Mouse (Mus musculus): Measurements from ENCODE around the gene Fgf23. TPM values are rescaled to one million over a fixed set of nuclear protein-coding genes. Genes with fewer than 3 reads are reported as not detected.

Gene Fgf23
- polyA plus RNA-seq, 1 experiment: 0.34 TPM

GRCm38 (mm10) chr6:127123506-127123905, 50.8 kb downstream of the Fgf23 start:
- Histone ChIP-seq H3K27me3 (ENCODE audit: control insufficient read depth, insufficient read depth, low read length) (no peaks in the 10 kb centered on the region), H3K27ac (ENCODE audit: control insufficient read depth, insufficient read depth, low read length) (no peak overlapping the region), H3K4me1 (replicated peaks; ENCODE audit: control insufficient read depth, insufficient read depth, low read length) (no peaks in the 10 kb centered on the region), H3K4me3 (ENCODE audit: control insufficient read depth, insufficient read depth, low read length) (no peak overlapping the region), H3K36me3 (ENCODE audit: control insufficient read depth, insufficient read depth, low read length) (no peaks in the 10 kb centered on the region)
- no peak for TF ChIP-seq CTCF (IDR thresholded peaks at IDR 0.05; ENCODE audit: borderline replicate concordance, control insufficient read depth, extremely low read depth, insufficient read depth, low read length, poor library complexity)
- no peak for TF ChIP-seq POLR2A (IDR thresholded peaks at IDR 0.05; ENCODE audit: control insufficient read depth, extremely low read depth, insufficient read depth, low read length, poor library complexity)
- 94% methylated on average over 7 of the region's 7 CpGs for WGBS
- no peak for DNase-seq

GRCm38 (mm10) chr6:127129659-127130058, 57.0 kb downstream of the Fgf23 start:
- Histone ChIP-seq H3K27ac (ENCODE audit: control insufficient read depth, insufficient read depth, low read length) (no peak overlapping the region), H3K4me3 (ENCODE audit: control insufficient read depth, insufficient read depth, low read length) (no peak overlapping the region), H3K36me3 (ENCODE audit: control insufficient read depth, insufficient read depth, low read length) (no peaks in the 10 kb centered on the region), H3K27me3 (ENCODE audit: control insufficient read depth, insufficient read depth, low read length) (no peaks in the 10 kb centered on the region), H3K4me1 (replicated peaks; ENCODE audit: control insufficient read depth, insufficient read depth, low read length) (no peaks in the 10 kb centered on the region)
- DNase-seq: no peak
- TF ChIP-seq CTCF (IDR thresholded peaks at IDR 0.05; ENCODE audit: borderline replicate concordance, control insufficient read depth, extremely low read depth, insufficient read depth, low read length, poor library complexity) (no peak), POLR2A (IDR thresholded peaks at IDR 0.05; ENCODE audit: control insufficient read depth, extremely low read depth, insufficient read depth, low read length, poor library complexity) (no peak)
- 94% methylated on average over 14 of the region's 14 CpGs for WGBS

DNA sequence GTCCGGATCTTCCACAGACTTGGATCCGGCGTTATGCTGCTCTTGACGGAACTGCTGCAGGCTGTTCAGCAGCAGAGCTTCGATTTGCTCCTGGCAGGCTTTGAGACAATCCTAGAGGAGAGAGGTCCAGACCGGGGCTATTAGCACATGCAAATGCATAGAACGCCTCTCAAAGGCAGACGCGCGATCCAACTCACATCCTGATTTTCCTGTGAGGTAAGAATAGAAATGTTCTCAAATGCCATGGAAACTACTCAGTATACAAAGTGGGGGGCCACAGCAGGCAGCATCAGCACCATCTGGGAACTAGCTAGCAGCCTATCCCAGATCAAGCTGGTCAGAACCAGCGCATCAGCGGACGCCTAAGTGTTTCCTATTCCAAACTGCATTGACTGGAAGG, 57.7 kb downstream of the Fgf23 start:
- WGBS: 96% methylated on average over 13 of the region's 13 CpGs

More for the DNA sequence above, 57.7 kb downstream of the Fgf23 start:
- Histone ChIP-seq H3K4me1 (replicated peaks; ENCODE audit: control insufficient read depth, insufficient read depth, low read length) (no peaks in the 10 kb centered on the region), H3K36me3 (ENCODE audit: control insufficient read depth, insufficient read depth, low read length) (no peaks in the 10 kb centered on the region), H3K27ac (ENCODE audit: control insufficient read depth, insufficient read depth, low read length) (no peak overlapping the region), H3K4me3 (ENCODE audit: control insufficient read depth, insufficient read depth, low read length) (no peak overlapping the region), H3K27me3 (ENCODE audit: control insufficient read depth, insufficient read depth, low read length) (no peaks in the 10 kb centered on the region)
- no peak for DNase-seq
- no peak for TF ChIP-seq CTCF (IDR thresholded peaks at IDR 0.05; ENCODE audit: borderline replicate concordance, control insufficient read depth, extremely low read depth, insufficient read depth, low read length, poor library complexity)
- TF ChIP-seq POLR2A (IDR thresholded peaks at IDR 0.05; ENCODE audit: control insufficient read depth, extremely low read depth, insufficient read depth, low read length, poor library complexity): no peak

Other genes with a start within 250 kb of the Fgf23 start
- gene Ndufa9, start 223.8 kb upstream of the Fgf23 start, polyA plus RNA-seq (2012; rRNA removed): 88.7 and 98.3 TPM in 2 replicates
- gene Akap3, start 219.8 kb upstream of the Fgf23 start, polyA plus RNA-seq (2012; rRNA removed): 0.04 TPM in 1 of 2 replicates, not detected in the other
- gene Dyrk4, start 151.1 kb upstream of the Fgf23 start, polyA plus RNA-seq (2012; rRNA removed): 0.31 and 0.32 TPM in 2 replicates
- gene Rad51ap1, start 133.3 kb upstream of the Fgf23 start, polyA plus RNA-seq (2012; rRNA removed): 28.0 and 31.0 TPM in 2 replicates
- 5.3 and 7.0 TPM in 2 replicates for gene D6Wsu163e, start 132.9 kb upstream of the Fgf23 start, polyA plus RNA-seq (2012; rRNA removed)
- gene Fgf6, start 57.3 kb upstream of the Fgf23 start, polyA plus RNA-seq (2012; rRNA removed): 0.01 TPM in 1 of 2 replicates, not detected in the other
- gene Tigar, start 36.7 kb downstream of the Fgf23 start, polyA plus RNA-seq (2012; rRNA removed): 1.8 and 2.4 TPM in 2 replicates
- gene Ccnd2, start 79.3 kb downstream of the Fgf23 start, polyA plus RNA-seq (2012; rRNA removed): 73.0 and 74.1 TPM in 2 replicates

Data from thymus, adult 2 months (tissue).